Mouse (Mus musculus): ENCODE data around the gene Usp35.

DNA sequence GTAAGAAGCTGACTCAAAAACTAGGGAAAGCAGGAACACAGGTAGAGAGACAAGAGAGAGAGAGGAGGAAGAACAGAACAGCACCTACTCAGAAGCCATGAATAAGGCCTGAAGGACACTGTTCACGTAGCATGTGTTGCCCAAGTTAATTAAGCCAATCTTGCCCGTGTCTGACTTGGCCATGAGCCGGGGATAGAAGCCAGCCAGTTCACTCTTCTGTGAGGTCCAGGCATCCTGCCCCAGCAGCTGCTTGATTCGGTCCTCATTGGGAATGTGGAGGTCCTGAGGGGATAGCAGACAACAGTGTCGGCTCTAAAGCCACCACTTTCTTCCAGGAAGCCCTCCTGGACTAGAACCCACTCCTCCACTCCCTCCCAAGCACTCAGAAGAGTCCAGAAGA, 17.2 kb downstream of the Usp35 start:
- TF ChIP-seq POLR2A (IDR thresholded peaks at IDR 0.05; ENCODE audit: borderline replicate concordance, control insufficient read depth, low read depth, low read length) (no peak), CTCF (IDR thresholded peaks at IDR 0.05; ENCODE audit: control insufficient read depth, insufficient read depth, low read length) (no peak)
